Mouse (Mus musculus) MEL (cell line): ENCODE data around the gene Cd8b1. TPM values are rescaled to one million over a fixed set of nuclear protein-coding genes. Genes with fewer than 3 reads are reported as not detected.

Experiments
- DNase-seq: peaks from one replicate; pipeline ENCODE4 v3.0.0; 2011; ENCODE audit warnings: low read depth, low spot score
- H3K27ac ChIP-seq: 2 replicates; pipeline ENCODE4 v1.5.1; 2012; ENCODE audit warnings: low read depth, mild to moderate bottlenecking, control low read depth, low read length, moderate library complexity; ENCODE audit not compliant: control insufficient read depth
- H3K27me3 ChIP-seq, 2 experiments: fragments of 150-350 bp in 1 of 2; sonication (generic) in 1 of 2; 2 replicates each; pipeline ENCODE4 v1.6.1; 2012; ENCODE audit warnings: low read length in 2 of 2, mild to moderate bottlenecking in 2 of 2, improper control_type of control experiment in 1 of 2, moderate library complexity in 1 of 2; ENCODE audit not compliant: insufficient read depth in 2 of 2, control insufficient read depth in 1 of 2
- H3K36me3 ChIP-seq, 2 experiments: 2 replicates each; pipeline ENCODE4 v1.6.1; 2012 to 2014; ENCODE audit warnings: low read length in 2 of 2, improper control_type of control experiment in 1 of 2, inconsistent platforms in 1 of 2, mild to moderate bottlenecking in 1 of 2; ENCODE audit not compliant: insufficient read depth in 2 of 2, control insufficient read depth in 1 of 2
- H3K4me1 ChIP-seq, 2 experiments: fragments of 150-350 bp in 1 of 2; sonication (generic) in 1 of 2; 2 replicates each; pipeline ENCODE4 v1.6.1; 2012; ENCODE audit warnings: low read length in 2 of 2, improper control_type of control experiment in 1 of 2, mild to moderate bottlenecking in 1 of 2; ENCODE audit not compliant: insufficient read depth in 2 of 2, control insufficient read depth in 1 of 2
- H3K4me3 ChIP-seq, 2 experiments: fragments of 150-350 bp in 1 of 2; sonication (generic) in 1 of 2; 2 replicates each; pipeline ENCODE4 v1.5.1; 2012; ENCODE audit warnings: low read depth in 2 of 2, low read length in 2 of 2, mild to moderate bottlenecking in 2 of 2, moderate library complexity in 2 of 2, control low read depth in 1 of 2, improper control_type of control experiment in 1 of 2; ENCODE audit not compliant: control insufficient read depth in 1 of 2, insufficient read depth in 1 of 2
- H3K79me2 ChIP-seq: 2 replicates; pipeline ENCODE4 v1.6.1; 2012; ENCODE audit warnings: mild to moderate bottlenecking, low read length, moderate library complexity; ENCODE audit not compliant: control insufficient read depth, poor library complexity, insufficient read depth
- H3K9ac ChIP-seq: 2 replicates; pipeline ENCODE4 v1.6.1; 2012; ENCODE audit warnings: low read depth, mild to moderate bottlenecking, control low read depth, low read length, moderate library complexity; ENCODE audit not compliant: control insufficient read depth, poor library complexity, severe bottlenecking
- H3K9me3 ChIP-seq: fragments of 150-350 bp; sonication (generic); replicated peaks from 2 replicates; pipeline ENCODE4 v1.6.1; 2012; ENCODE audit warnings: mild to moderate bottlenecking, low read length, improper control_type of control experiment, moderate library complexity; ENCODE audit not compliant: insufficient read depth
- CTCF ChIP-seq, 3 experiments: IDR thresholded peaks in 2 of 3; conservative IDR thresholded peaks in 1 of 3; 2 replicates each; pipeline ENCODE4 v1.5.1; 2011 to 2012; ENCODE audit warnings: low read length in 3 of 3, low read depth in 2 of 3, mild to moderate bottlenecking in 2 of 3, improper control_type of control experiment in 1 of 3, inconsistent platforms in 1 of 3, mixed read lengths in 1 of 3, moderate library complexity in 1 of 3; ENCODE audit not compliant: control insufficient read depth in 1 of 3, insufficient read depth in 1 of 3, poor library complexity in 1 of 3, severe bottlenecking in 1 of 3
- E2F4 ChIP-seq: IDR thresholded peaks from 2 replicates; pipeline ENCODE4 v1.6.1; 2011; ENCODE audit warnings: low read depth, low read length, improper control_type of control experiment, borderline replicate concordance
- ELF1 ChIP-seq: IDR thresholded peaks from 2 replicates; pipeline ENCODE4 v1.6.1; 2014; ENCODE audit warnings: low read depth, mild to moderate bottlenecking, inconsistent platforms, low read length, improper control_type of control experiment, moderate library complexity
- GABPA ChIP-seq: IDR thresholded peaks from 2 replicates; pipeline ENCODE4 v1.6.1; 2012; ENCODE audit warnings: low read depth, mild to moderate bottlenecking, inconsistent platforms, low read length, improper control_type of control experiment, moderate library complexity
- GATA1 ChIP-seq: IDR thresholded peaks from 2 replicates; pipeline ENCODE4 v1.6.1; 2011; ENCODE audit warnings: low read depth, low read length, improper control_type of control experiment
- JUND ChIP-seq: IDR thresholded peaks from 2 replicates; pipeline ENCODE4 v1.6.1; 2011; ENCODE audit warnings: low read depth, mild to moderate bottlenecking, improper control_type of control experiment, low read length
- KAT2A ChIP-seq: conservative IDR thresholded peaks from 2 replicates; pipeline ENCODE4 v1.6.1; 2012; ENCODE audit warnings: low read depth, low read length, improper control_type of control experiment, inconsistent platforms
- MAZ ChIP-seq: IDR thresholded peaks from 2 replicates; pipeline ENCODE4 v1.6.1; 2012; ENCODE audit warnings: low read depth, mild to moderate bottlenecking, inconsistent platforms, low read length, improper control_type of control experiment
- MEF2A ChIP-seq: IDR thresholded peaks from 2 replicates; pipeline ENCODE4 v1.6.1; 2014; ENCODE audit warnings: low read depth, mild to moderate bottlenecking, inconsistent platforms, low read length, improper control_type of control experiment; ENCODE audit not compliant: poor library complexity, insufficient replicate concordance, severe bottlenecking; ENCODE audit errors: extremely low read depth
- MXI1 ChIP-seq: IDR thresholded peaks from 2 replicates; pipeline ENCODE4 v1.6.1; 2011; ENCODE audit warnings: mild to moderate bottlenecking, low read depth, low read length, improper control_type of control experiment
- MYB ChIP-seq: IDR thresholded peaks from 2 replicates; pipeline ENCODE4 v1.6.1; 2011; ENCODE audit warnings: mild to moderate bottlenecking, low read depth, low read length, improper control_type of control experiment
- NELFE ChIP-seq: IDR thresholded peaks from 2 replicates; pipeline ENCODE4 v1.6.1; 2011; ENCODE audit warnings: low read depth, low read length, improper control_type of control experiment
- NRF1 ChIP-seq: IDR thresholded peaks from 2 replicates; pipeline ENCODE4 v1.6.1; 2014; ENCODE audit warnings: low read depth, mild to moderate bottlenecking, inconsistent platforms, low read length, improper control_type of control experiment, moderate library complexity; ENCODE audit not compliant: poor library complexity, insufficient read depth, severe bottlenecking
- POLR2A ChIP-seq, 2 experiments: IDR thresholded peaks; 2 replicates each; pipeline ENCODE4 v1.6.1; 2011 to 2012; ENCODE audit warnings: low read length in 2 of 2, mild to moderate bottlenecking in 2 of 2, control low read depth in 1 of 2, improper control_type of control experiment in 1 of 2, low read depth in 1 of 2, moderate library complexity in 1 of 2; ENCODE audit not compliant: control insufficient read depth in 1 of 2, insufficient read depth in 1 of 2, poor library complexity in 1 of 2
- POLR2AphosphoS5 ChIP-seq: IDR thresholded peaks from 2 replicates; pipeline ENCODE4 v1.6.1; 2012; ENCODE audit warnings: low read depth, borderline replicate concordance, mild to moderate bottlenecking, inconsistent platforms, low read length, moderate library complexity, mixed read lengths
- RAD21 ChIP-seq: IDR thresholded peaks from 2 replicates; pipeline ENCODE4 v1.6.1; 2011; ENCODE audit warnings: mild to moderate bottlenecking, low read depth, low read length, improper control_type of control experiment
- RCOR1 ChIP-seq: IDR thresholded peaks from 2 replicates; pipeline ENCODE4 v1.6.1; 2012; ENCODE audit warnings: low read depth, mild to moderate bottlenecking, inconsistent platforms, low read length, improper control_type of control experiment
- SIN3A ChIP-seq: IDR thresholded peaks from 2 replicates; pipeline ENCODE4 v1.6.1; 2012; ENCODE audit warnings: low read length, improper control_type of control experiment, inconsistent platforms
- TAL1 ChIP-seq: IDR thresholded peaks from 2 replicates; pipeline ENCODE4 v1.6.1; 2012; ENCODE audit warnings: mild to moderate bottlenecking, inconsistent platforms, low read length, moderate library complexity, mixed read lengths
- TBP ChIP-seq: IDR thresholded peaks from 2 replicates; pipeline ENCODE4 v1.8.0; 2011; ENCODE audit warnings: low read depth, low read length, improper control_type of control experiment
- TCF12 ChIP-seq: IDR thresholded peaks from 2 replicates; pipeline ENCODE4 v1.6.1; 2014; ENCODE audit warnings: low read depth, mild to moderate bottlenecking, inconsistent platforms, low read length, improper control_type of control experiment, moderate library complexity
- UBTF ChIP-seq: IDR thresholded peaks from 2 replicates; pipeline ENCODE4 v1.6.1; 2012; ENCODE audit warnings: low read depth, mild to moderate bottlenecking, inconsistent platforms, low read length, improper control_type of control experiment, moderate library complexity, borderline replicate concordance; ENCODE audit not compliant: insufficient read depth
- USF1 ChIP-seq: IDR thresholded peaks from 2 replicates; pipeline ENCODE4 v1.6.1; 2014; ENCODE audit warnings: low read depth, mild to moderate bottlenecking, inconsistent platforms, low read length, improper control_type of control experiment, moderate library complexity
- USF2 ChIP-seq, 2 experiments: IDR thresholded peaks; 2 replicates each; pipeline ENCODE4 v1.6.1; 2011 to 2012; ENCODE audit warnings: improper control_type of control experiment in 2 of 2, low read length in 2 of 2, borderline replicate concordance in 1 of 2, inconsistent platforms in 1 of 2, low read depth in 1 of 2, mild to moderate bottlenecking in 1 of 2; ENCODE audit not compliant: insufficient read depth in 1 of 2
- ZC3H11A ChIP-seq: IDR thresholded peaks from 2 replicates; pipeline ENCODE4 v1.6.1; 2012; ENCODE audit warnings: low read depth, mild to moderate bottlenecking, inconsistent platforms, low read length, improper control_type of control experiment
- ZKSCAN1 ChIP-seq: IDR thresholded peaks from 2 replicates; pipeline ENCODE4 v1.6.1; 2012; ENCODE audit warnings: low read depth, mild to moderate bottlenecking, inconsistent platforms, low read length, improper control_type of control experiment, moderate library complexity
- ZMIZ1 ChIP-seq: IDR thresholded peaks from 2 replicates; pipeline ENCODE4 v1.6.1; 2012; ENCODE audit warnings: low read depth, mild to moderate bottlenecking, inconsistent platforms, low read length, improper control_type of control experiment, moderate library complexity
- ZNF384 ChIP-seq: IDR thresholded peaks from 2 replicates; pipeline ENCODE4 v1.6.1; 2012; ENCODE audit warnings: low read depth, mild to moderate bottlenecking, inconsistent platforms, low read length, improper control_type of control experiment
- polyA plus RNA-seq, 2 experiments: library from polyadenylated mRNA; stranded (reverse) in 1 of 2; unstranded in 1 of 2; fragments of >175 nt in 1 of 2; fragments of >200 nt in 1 of 2; gene quantifications; 2 replicates each; pipeline versions ENCODE4 v1.2.1 to v1.2.4; 2012; ENCODE audit warnings: low replicate concordance in 2 of 2, low read depth in 1 of 2; ENCODE audit not compliant: insufficient read length in 2 of 2, insufficient read depth in 1 of 2, missing spikeins in 1 of 2
- total RNA-seq: library from RNA; depleted of rRNA; stranded (reverse); fragments of 300-350 nt; gene quantifications from 2 replicates; pipeline ENCODE4 v1.2.3, GENCODE M21; 2012

Cd8b1 gene
- total and polyA plus RNA-seq, 3 experiments: not detected

GRCm38 (mm10) chr6:71321826-71322283 lies 733 bp upstream of the Cd8b1 start, which contains the start of gene Smyd1:
Gene Smyd1, minus strand, starts transcription at chr6:71322233.
- TF ChIP-seq TBP (no peak), TCF12 (no peak), TAL1 (no peak), POLR2A (IDR thresholded peaks at IDR 0.05; ENCODE audit: control insufficient read depth in 1 of 2, insufficient read depth in 1 of 2, low read depth in 1 of 2, low read length in 2 of 2, poor library complexity in 1 of 2) (no peak), MEF2A (no peak), CTCF (IDR thresholded peaks at IDR 0.05 in 2 of 3, conservative IDR thresholded peaks at IDR 0.05 in 1 of 3; ENCODE audit: control insufficient read depth in 1 of 3, insufficient read depth in 1 of 3, low read depth in 2 of 3, low read length in 3 of 3, poor library complexity in 1 of 3, severe bottlenecking in 1 of 3) (no peak), ZKSCAN1 (no peak), JUND (no peak), NRF1 (no peak), MXI1 (no peak), USF1 (no peak), KAT2A (no peak), GATA1 (no peak), RAD21 (no peak), GABPA (no peak), SIN3A (no peak), NELFE (no peak)

GRCm38 (mm10) chr6:71324816-71325215 lies 2.2 kb downstream of the Cd8b1 start:
- H3K4me1 ChIP-seq: no peaks in the 10 kb centered on the region
- TF ChIP-seq POLR2AphosphoS5 (no peak), UBTF (no peak), ZMIZ1 (no peak), ZNF384 (no peak), MYB (no peak), ELF1 (no peak), TAL1 (no peak), TBP (no peak), RCOR1 (no peak), CTCF (IDR thresholded peaks at IDR 0.05 in 2 of 3, conservative IDR thresholded peaks at IDR 0.05 in 1 of 3; ENCODE audit: control insufficient read depth in 1 of 3, insufficient read depth in 1 of 3, low read depth in 2 of 3, low read length in 3 of 3, poor library complexity in 1 of 3, severe bottlenecking in 1 of 3) (no peak), E2F4 (no peak), MAZ (no peak), JUND (no peak), ZC3H11A (no peak), USF2 (IDR thresholded peaks at IDR 0.05; ENCODE audit: borderline replicate concordance in 1 of 2, insufficient read depth in 1 of 2, low read depth in 1 of 2, low read length in 2 of 2) (no peak), MXI1 (no peak)
- TF ChIP-seq, all 39 proteins: peak for 0
- Histone ChIP-seq H3K27me3 (peaks cover 1 to 3% of the 10 kb centered on the region in 2 experiments; a peak in 2 of 4 replicates), H3K27ac (no peak overlapping the region), H3K9ac (no peak overlapping the region), H3K4me3 (no peak overlapping the region), H3K79me2 (no peaks in the 10 kb centered on the region), H3K36me3 (no peaks in the 10 kb centered on the region), H3K9me3 (no peaks in the 10 kb centered on the region)
- no peak for DNase-seq

More at GRCm38 (mm10) chr6:71321826-71322283, 733 bp upstream of the Cd8b1 start, which contains the start of gene Smyd1:
- DNase-seq: no peak
- Histone ChIP-seq H3K9ac (no peak within 1 kb of the TSS), H3K4me1 (no peaks in the 10 kb centered on the region), H3K36me3 (no peaks in the 10 kb centered on the region), H3K4me3 (no peak within 1 kb of the TSS), H3K27me3 (peaks cover 1 to 3% of the 10 kb centered on the region in 2 experiments; a peak in 1 of 4 replicates), H3K9me3 (no peaks in the 10 kb centered on the region), H3K27ac (no peak within 1 kb of the TSS), H3K79me2 (no peaks in the 10 kb centered on the region)
